Mouse (Mus musculus) lung, embryonic 14.5 days (tissue): Measurements from ENCODE around the gene Abca14. TPM values are rescaled to one million over a fixed set of nuclear protein-coding genes. Genes with fewer than 3 reads are reported as not detected.
"Not testable (repeated sequence)": the region's sequence is repeated elsewhere in the genome, so short reads cannot be mapped to it uniquely, and the experiment has no call there.

ENCODE experiments used
- ATAC-seq: fragments of 200-750 bp; cut with Nextera tagmentation; 2 replicates; pipeline ENCODE4 v1.8.0; 2017; ENCODE audit warnings: mild to moderate bottlenecking, moderate TSS enrichment, moderate library complexity; ENCODE audit not compliant: insufficient read depth
- DNase-seq: peaks from one replicate; pipeline ENCODE4 v3.0.0-alpha.2; 2015
- H3K27ac ChIP-seq: fragments of 300-500 bp; sonication (generic); 2 replicates; pipeline ENCODE4 v1.5.1; 2014; ENCODE audit warnings: low read depth, mild to moderate bottlenecking, moderate library complexity
- H3K27me3 ChIP-seq: fragments of 300-500 bp; sonication (generic); 2 replicates; pipeline ENCODE4 v1.6.1; 2014; ENCODE audit warnings: low read length, control low read depth; ENCODE audit not compliant: insufficient read depth
- H3K36me3 ChIP-seq: fragments of 300-500 bp; sonication (generic); 2 replicates; pipeline ENCODE4 v1.6.1; 2014; ENCODE audit warnings: control low read depth; ENCODE audit not compliant: insufficient read depth
- H3K4me1 ChIP-seq: fragments of 300-500 bp; sonication (generic); 2 replicates; pipeline ENCODE4 v1.6.1; 2014; ENCODE audit warnings: antibody characterized with exemption, control low read depth; ENCODE audit not compliant: insufficient read depth
- H3K4me2 ChIP-seq: fragments of 300-500 bp; sonication (generic); 2 replicates; pipeline ENCODE4 v1.6.1; 2014; ENCODE audit warnings: mild to moderate bottlenecking
- H3K4me3 ChIP-seq: fragments of 300-500 bp; sonication (generic); 2 replicates; pipeline ENCODE4 v1.5.1; 2014; ENCODE audit warnings: low read depth, low read length
- H3K9ac ChIP-seq: fragments of 300-500 bp; sonication (generic); 2 replicates; pipeline ENCODE4 v1.6.1; 2014
- H3K9me3 ChIP-seq: fragments of 300-500 bp; sonication (generic); 2 replicates; pipeline ENCODE4 v1.6.1; 2016; ENCODE audit warnings: low read depth, low read length, control low read depth
- CTCF ChIP-seq: IDR thresholded peaks from 2 replicates; pipeline ENCODE4 v1.5.1; 2016; ENCODE audit warnings: antibody characterized with exemption, low read depth
- WGBS: fragments of 180-500 bp; shearing (Covaris S2); extraction: QIAGEN DNeasy Blood & Tissue Kit; methylation state at CpG from one replicate; pipeline ENCODE4 v1.1.7; 2014; 5-methylcytosine and 5-hydroxymethylcytosine counted together
- polyA plus RNA-seq: library from polyadenylated mRNA; unstranded; fragments of >200 nt; fragmentation: Nextera tagmentation; extraction: Ambion mirVana; gene quantifications from 2 replicates; pipeline ENCODE4 v1.2.1, GENCODE M21; 2014

The Abca14 gene
- polyA plus RNA-seq, 1 experiment from 2014 or later: 0.20 TPM

DNA sequence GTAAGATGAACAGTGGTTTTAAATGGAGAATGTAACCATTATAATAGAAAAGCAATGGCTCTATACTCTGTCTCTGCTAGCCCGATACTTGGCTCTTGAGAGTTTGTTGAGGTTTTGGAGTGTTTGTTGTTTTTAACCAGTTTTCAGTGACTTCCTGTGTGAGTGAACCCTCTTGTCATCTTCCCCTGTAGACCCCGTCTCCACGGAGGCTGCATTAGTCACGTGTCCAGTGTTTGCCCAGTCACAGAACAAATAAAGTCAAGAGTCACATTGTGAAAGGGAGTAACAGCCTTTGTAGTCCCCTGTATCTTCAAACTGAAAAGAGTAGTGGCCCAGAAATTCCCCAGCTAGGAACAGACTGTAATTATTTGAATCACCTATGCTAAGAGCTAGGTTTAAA is 119.2 kb downstream of the Abca14 start:
- Histone ChIP-seq H3K4me3 (no peak overlapping the region), H3K9me3 (no peaks in the 10 kb centered on the region), H3K27ac (no peak overlapping the region), H3K36me3 (no peaks in the 10 kb centered on the region), H3K9ac (no peak overlapping the region), H3K4me1 (peaks cover 2% of the 10 kb centered on the region; the same call in 1 of the 2 replicates), H3K27me3 (no peaks in the 10 kb centered on the region), H3K4me2 (no peak overlapping the region)
- WGBS: 13% methylated on average over 4 of the region's 4 CpGs
- no peak for TF ChIP-seq CTCF
- DNase-seq: peak; percentile 44
- peak; percentile 83; the same call in 1 of the 2 replicates for ATAC-seq

- not testable (repeated sequence) for H3K9me3 ChIP-seq, H3K4me2 ChIP-seq, H3K4me1 ChIP-seq, DNase-seq, H3K9ac ChIP-seq, H3K27me3 ChIP-seq, H3K4me3 ChIP-seq, H3K36me3 ChIP-seq, ATAC-seq, H3K27ac ChIP-seq
- WGBS: 66% methylated on average over 2 of the region's 2 CpGs
Observed at GRCm38 (mm10) chr7:120325911-120326310, 122.2 kb downstream of the Abca14 start.

GRCm38 (mm10) chr7:120327220-120328073 is 123.7 kb downstream of the Abca14 start:
- TF ChIP-seq CTCF: peak; percentile 48
- ATAC-seq (peak; percentile 63), DNase-seq (peak; percentile 74)
- peaks cover 2% of the 10 kb centered on the region; the same call in 1 of the 2 replicates for H3K4me1 ChIP-seq
- H3K27ac ChIP-seq: no peak overlapping the region
- H3K27me3 ChIP-seq: no peaks in the 10 kb centered on the region
- peak overlapping the region; percentile 54 for H3K4me2 ChIP-seq
- no peak overlapping the region for H3K4me3 ChIP-seq
- no peaks in the 10 kb centered on the region for H3K36me3 ChIP-seq
- 16% methylated on average over 22 of the region's 22 CpGs for WGBS
- H3K9ac ChIP-seq: no peak overlapping the region
- H3K9me3 ChIP-seq: no peaks in the 10 kb centered on the region

GRCm38 (mm10) chr7:120328087-120328793 is 124.5 kb downstream of the Abca14 start, which contains the start of gene Abca15:
Gene Abca15, plus strand, starts transcription at chr7:120328670.
- Histone ChIP-seq H3K4me2 (peak within 1 kb of the TSS; percentile 54), H3K36me3 (no peaks in the 10 kb centered on the region), H3K27me3 (no peaks in the 10 kb centered on the region), H3K9ac (no peak within 1 kb of the TSS), H3K4me3 (no peak within 1 kb of the TSS), H3K27ac (no peak within 1 kb of the TSS), H3K4me1 (peaks cover 2% of the 10 kb centered on the region; the same call in 1 of the 2 replicates), H3K9me3 (no peaks in the 10 kb centered on the region)
- WGBS: 77% methylated on average over 22 of the region's 22 CpGs
- DNase-seq (peak; percentile 56), ATAC-seq (peak; percentile 48; the same call in 1 of the 2 replicates)
- TF ChIP-seq CTCF: no peak

GRCm38 (mm10) chr7:120361159-120361558 is 157.4 kb downstream of the Abca14 start:
- peak; percentile 26 for DNase-seq
- TF ChIP-seq CTCF: no peak
- H3K27ac ChIP-seq: no peak overlapping the region
- ATAC-seq: no peak
- no peaks in the 10 kb centered on the region for H3K36me3 ChIP-seq
- no peak overlapping the region for H3K4me2 ChIP-seq
- no peak overlapping the region for H3K4me3 ChIP-seq
- H3K4me1 ChIP-seq: no peaks in the 10 kb centered on the region
- H3K9me3 ChIP-seq: no peaks in the 10 kb centered on the region
- H3K9ac ChIP-seq: no peak overlapping the region
- 39% methylated on average over 13 of the region's 13 CpGs for WGBS
- no peaks in the 10 kb centered on the region for H3K27me3 ChIP-seq

Other genes starting within 250 kb of the Abca14 start
- gene Dnah3, start 108.7 kb upstream of the Abca14 start, polyA plus RNA-seq: 0.05 TPM in 1 of 2 replicates, not detected in the other
- 33.5 and 36.1 TPM in 2 replicates for gene Tmem159, start 101.6 kb upstream of the Abca14 start, polyA plus RNA-seq
- gene Zp2, start 58.7 kb upstream of the Abca14 start, polyA plus RNA-seq: not detected in 2 replicates
- gene Anks4b, start 30.1 kb upstream of the Abca14 start, polyA plus RNA-seq: not detected in 2 replicates
- 3.4 and 4.4 TPM in 2 replicates for gene Crym, start 1.9 kb upstream of the Abca14 start, polyA plus RNA-seq
- not detected in 2 replicates for gene Abca15, start 124.7 kb downstream of the Abca14 start, polyA plus RNA-seq
- not detected in 2 replicates for gene Abca16, start 205.7 kb downstream of the Abca14 start, polyA plus RNA-seq